Mouse (Mus musculus) CH12.LX (cell line): ENCODE measurements around the gene Slbp. TPM values are rescaled to one million over a fixed set of nuclear protein-coding genes. Genes with fewer than 3 reads are reported as not detected.

Experiments
- DNase-seq: peaks from one replicate; pipeline ENCODE4 v3.0.0-alpha.2; 2013; ENCODE audit errors: extremely low read depth
- H3K27ac ChIP-seq: 2 replicates; pipeline ENCODE4 v1.5.1; 2012; ENCODE audit warnings: low read depth, mild to moderate bottlenecking, control low read depth, moderate library complexity; ENCODE audit not compliant: insufficient read depth
- H3K27me3 ChIP-seq: replicated peaks from 2 replicates; pipeline ENCODE3; 2012; ENCODE audit warnings: inconsistent platforms
- H3K36me3 ChIP-seq, 2 experiments: replicated peaks in 1 of 2; 2 replicates each; pipeline versions ENCODE3 to v1.6.1; 2012; ENCODE audit warnings: inconsistent platforms in 1 of 2, low read length in 1 of 2, mild to moderate bottlenecking in 1 of 2, mixed read lengths in 1 of 2, moderate library complexity in 1 of 2; ENCODE audit not compliant: control insufficient read depth in 1 of 2, insufficient read depth in 1 of 2
- H3K4me1 ChIP-seq, 2 experiments: 2 replicates each; pipeline ENCODE4 v1.6.1; 2012; ENCODE audit warnings: inconsistent platforms in 1 of 2, moderate library complexity in 1 of 2; ENCODE audit not compliant: insufficient read depth in 2 of 2, control insufficient read depth in 1 of 2
- H3K4me2 ChIP-seq: 2 replicates; pipeline ENCODE4 v1.6.1; 2012; ENCODE audit warnings: low read depth, mild to moderate bottlenecking, control low read depth; ENCODE audit not compliant: poor library complexity, insufficient read depth, severe bottlenecking
- H3K4me3 ChIP-seq, 3 experiments: fragments of 150-350 bp in 1 of 3; sonication (generic) in 1 of 3; replicated peaks in 1 of 3; 2 replicates each; pipeline versions ENCODE3 to v1.5.1; 2011 to 2012; ENCODE audit warnings: low read depth in 2 of 3, low read length in 2 of 3, mild to moderate bottlenecking in 2 of 3, moderate library complexity in 2 of 3, control low read depth in 1 of 3, improper control_type of control experiment in 1 of 3, inconsistent platforms in 1 of 3, mixed read lengths in 1 of 3; ENCODE audit not compliant: poor library complexity in 1 of 3
- H3K79me2 ChIP-seq: replicated peaks from 2 replicates; pipeline ENCODE4 v1.6.1; 2012; ENCODE audit warnings: mild to moderate bottlenecking, moderate library complexity; ENCODE audit not compliant: control insufficient read depth, poor library complexity, insufficient read depth, severe bottlenecking; ENCODE audit errors: extremely low read depth
- H3K9ac ChIP-seq: 2 replicates; pipeline ENCODE4 v1.6.1; 2012; ENCODE audit warnings: low read depth, mild to moderate bottlenecking, control low read depth, moderate library complexity; ENCODE audit not compliant: insufficient read depth
- H3K9me3 ChIP-seq: replicated peaks from 2 replicates; pipeline ENCODE3; 2012; ENCODE audit warnings: low read length, inconsistent platforms, mixed read lengths
- CHD1 ChIP-seq: IDR thresholded peaks from 2 replicates; pipeline ENCODE4 v1.6.1; 2012; ENCODE audit warnings: low read depth, low read length, improper control_type of control experiment, inconsistent platforms
- CTCF ChIP-seq, 2 experiments: IDR thresholded peaks in 1 of 2; conservative IDR thresholded peaks in 1 of 2; 2 replicates each; pipeline ENCODE4 v1.5.1; 2011 to 2012; ENCODE audit warnings: low read depth in 2 of 2, low read length in 2 of 2, improper control_type of control experiment in 1 of 2, inconsistent platforms in 1 of 2, mild to moderate bottlenecking in 1 of 2, moderate library complexity in 1 of 2
- E2F4 ChIP-seq: IDR thresholded peaks from 2 replicates; pipeline ENCODE4 v1.6.1; 2011; ENCODE audit warnings: low read depth, low read length, improper control_type of control experiment; ENCODE audit not compliant: insufficient replicate concordance
- GABPA ChIP-seq: IDR thresholded peaks from 2 replicates; pipeline ENCODE4 v1.6.1; 2012; ENCODE audit warnings: low read depth, low read length, improper control_type of control experiment, inconsistent platforms; ENCODE audit not compliant: insufficient replicate concordance
- HCFC1 ChIP-seq: IDR thresholded peaks from 2 replicates; pipeline ENCODE4 v1.6.1; 2012; ENCODE audit warnings: low read depth, mild to moderate bottlenecking, inconsistent platforms, low read length, improper control_type of control experiment
- IRF4 ChIP-seq: IDR thresholded peaks from 2 replicates; pipeline ENCODE4 v1.6.1; 2014; ENCODE audit warnings: low read depth, mild to moderate bottlenecking, inconsistent platforms, low read length, improper control_type of control experiment
- JUN ChIP-seq: IDR thresholded peaks from 2 replicates; pipeline ENCODE4 v1.6.1; 2011; ENCODE audit warnings: low read depth, mild to moderate bottlenecking, low read length, improper control_type of control experiment, moderate library complexity; ENCODE audit not compliant: insufficient read depth
- JUND ChIP-seq: conservative IDR thresholded peaks from 2 replicates; pipeline ENCODE4 v1.6.1; 2011; ENCODE audit warnings: low read depth, low read length, improper control_type of control experiment
- KAT2A ChIP-seq: IDR thresholded peaks from 2 replicates; pipeline ENCODE4 v1.6.1; 2012; ENCODE audit warnings: low read length, improper control_type of control experiment, inconsistent platforms; ENCODE audit not compliant: insufficient replicate concordance
- MAFK ChIP-seq: IDR thresholded peaks from 2 replicates; pipeline ENCODE4 v1.6.1; 2011; ENCODE audit warnings: low read length, improper control_type of control experiment; ENCODE audit not compliant: insufficient replicate concordance
- NELFE ChIP-seq: IDR thresholded peaks from 2 replicates; pipeline ENCODE4 v1.6.1; 2011; ENCODE audit warnings: low read depth, low read length, improper control_type of control experiment
- POLR2A ChIP-seq: IDR thresholded peaks from 2 replicates; pipeline ENCODE4 v1.6.1; 2011; ENCODE audit warnings: low read depth, mild to moderate bottlenecking, improper control_type of control experiment, low read length
- RAD21 ChIP-seq: IDR thresholded peaks from 2 replicates; pipeline ENCODE4 v1.6.1; 2011; ENCODE audit warnings: low read depth, mild to moderate bottlenecking, low read length, improper control_type of control experiment, moderate library complexity
- SIN3A ChIP-seq: IDR thresholded peaks from 2 replicates; pipeline ENCODE4 v1.6.1; 2012; ENCODE audit warnings: low read length, improper control_type of control experiment, inconsistent platforms
- SMC3 ChIP-seq: IDR thresholded peaks from 2 replicates; pipeline ENCODE4 v1.6.1; 2011; ENCODE audit warnings: low read depth, low read length, improper control_type of control experiment
- TBP ChIP-seq: conservative IDR thresholded peaks from 2 replicates; pipeline ENCODE4 v1.6.1; 2011; ENCODE audit warnings: low read depth, low read length, improper control_type of control experiment
- USF1 ChIP-seq: IDR thresholded peaks from 2 replicates; pipeline ENCODE4 v1.6.1; 2014; ENCODE audit warnings: low read depth, mild to moderate bottlenecking, inconsistent platforms, low read length, improper control_type of control experiment
- USF2 ChIP-seq: conservative IDR thresholded peaks from 2 replicates; pipeline ENCODE4 v1.6.1; 2011; ENCODE audit warnings: low read depth, low read length, improper control_type of control experiment
- ZC3H11A ChIP-seq: IDR thresholded peaks from 2 replicates; pipeline ENCODE4 v1.6.1; 2012; ENCODE audit warnings: low read depth, mild to moderate bottlenecking, inconsistent platforms, low read length, improper control_type of control experiment
- ZKSCAN1 ChIP-seq: IDR thresholded peaks from 2 replicates; pipeline ENCODE4 v1.6.1; 2012; ENCODE audit warnings: low read depth, inconsistent platforms, low read length, improper control_type of control experiment, borderline replicate concordance
- ZMIZ1 ChIP-seq: IDR thresholded peaks from 2 replicates; pipeline ENCODE4 v1.6.1; 2012; ENCODE audit warnings: low read depth, mild to moderate bottlenecking, inconsistent platforms, low read length, improper control_type of control experiment
- ZNF384 ChIP-seq: IDR thresholded peaks from 2 replicates; pipeline ENCODE4 v1.6.1; 2012; ENCODE audit warnings: low read depth, low read length, improper control_type of control experiment, inconsistent platforms
- dilution Hi-C: fragments of 300-500 bp; cut with MboI; formaldehyde crosslinking; loops from 2 replicates; pipeline ENCODE4 v1.14.3; 2020; ENCODE audit warnings: low sequenced_read_pairs; ENCODE audit not compliant: extremely low pct_unique_long_range_greater_than_20kb, extremely low pct_ligation_motif_present
- in situ Hi-C: fragments of 300-500 bp; cut with MboI; formaldehyde crosslinking; loops from 3 replicates; pipeline ENCODE4 v1.14.3; 2019; ENCODE audit warnings: low sequenced_read_pairs, low pct_ligation_motif_present, low pct_unique_long_range_greater_than_20kb, mixed read lengths
- polyA plus RNA-seq: library from polyadenylated mRNA; unstranded; fragments of >175 nt; gene quantifications from 2 replicates; pipeline ENCODE4 v1.2.1, GENCODE M21; 2012; ENCODE audit warnings: low read depth; ENCODE audit not compliant: insufficient read length
- total RNA-seq, 2 experiments: library from RNA; depleted of rRNA; stranded (reverse); fragments of 300-350 nt in 1 of 2; fragments of >200 nt in 1 of 2; gene quantifications; 2 replicates each; pipeline ENCODE4 v1.2.3; 2012 to 2014

The Slbp gene
- total and polyA plus RNA-seq, 3 experiments: 85.4 to 263 (median 117) TPM

DNA sequence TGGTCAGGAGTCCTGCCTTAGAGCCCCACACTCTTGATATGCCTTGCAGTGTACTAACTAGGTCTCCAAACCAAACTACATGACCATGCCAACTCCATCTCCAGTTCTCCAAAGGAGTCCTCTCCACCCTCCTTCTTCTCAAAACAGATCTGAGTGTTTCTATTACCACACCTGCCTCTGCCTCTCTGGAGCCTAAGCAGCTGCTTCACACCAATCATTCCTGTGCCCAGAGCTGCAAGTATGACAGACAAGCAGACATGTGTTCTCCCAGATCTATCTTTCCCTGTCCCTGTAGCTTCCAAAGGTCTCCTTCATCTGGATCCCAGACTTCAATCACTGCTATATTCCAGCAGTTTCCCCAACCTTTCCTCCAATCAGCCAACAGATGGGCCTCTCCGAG lies 4.4 kb upstream of the Slbp start:
- no peaks in the 10 kb centered on the region for H3K27me3 ChIP-seq
- in situ Hi-C loops (no loop called here), dilution Hi-C loops (no loop called here)
- peaks cover 19 to 64% of the 10 kb centered on the region in 2 experiments for H3K4me1 ChIP-seq
- H3K36me3 ChIP-seq: peaks cover 30 to 45% of the 10 kb centered on the region in 2 experiments
- peak overlapping the region; percentile 73 for H3K9ac ChIP-seq
- H3K79me2 ChIP-seq: peaks cover 47% of the 10 kb centered on the region
- peak overlapping the region; percentile 84 for H3K4me2 ChIP-seq
- no peak overlapping the region for H3K27ac ChIP-seq
- H3K4me3 ChIP-seq: peak overlapping the region; percentile 65 to 95 (median 92)
- no peak for DNase-seq
- H3K9me3 ChIP-seq: no peaks in the 10 kb centered on the region
- TF ChIP-seq SIN3A (no peak), JUN (no peak), SMC3 (no peak), HCFC1 (no peak), ZKSCAN1 (no peak), MAFK (no peak), CTCF (conservative IDR thresholded peaks at IDR 0.05 in 1 of 2, IDR thresholded peaks at IDR 0.05 in 1 of 2; ENCODE audit: low read depth in 2 of 2, low read length in 2 of 2) (no peak), NELFE (no peak), KAT2A (no peak), TBP (no peak), ZNF384 (no peak), IRF4 (no peak), ZC3H11A (no peak)

- DNase-seq: no peak
- Histone ChIP-seq H3K36me3 (peaks cover 21 to 33% of the 10 kb centered on the region in 2 experiments), H3K27ac (no peak overlapping the region), H3K9ac (no peak overlapping the region), H3K79me2 (peaks cover 52% of the 10 kb centered on the region), H3K9me3 (no peaks in the 10 kb centered on the region), H3K27me3 (no peaks in the 10 kb centered on the region), H3K4me3 (no peak overlapping the region), H3K4me1 (peaks cover 19 to 64% of the 10 kb centered on the region in 2 experiments), H3K4me2 (no peak overlapping the region)
- dilution Hi-C loops (no loop called here), in situ Hi-C loops (no loop called here)
- TF ChIP-seq POLR2A (no peak), GABPA (no peak), E2F4 (no peak), USF1 (no peak), ZMIZ1 (no peak), KAT2A (no peak), ZKSCAN1 (no peak), USF2 (no peak), JUND (no peak), CHD1 (no peak), RAD21 (no peak)
These were observed 3.0 kb upstream of the Slbp start for GRCm38 (mm10) chr5:33655251-33655840.
